ENCODE assay signal across 25 mouse cellular contexts in genomic region chr7:133434027-133434820, GRCm38 (mm10).
DNase-seq lines count a peak whose midpoint lies in the region; ATAC-seq and TF ChIP-seq lines count a peak whose summit lies in the region.
"Had no signal": no experiment of that assay in that cellular context is flagged by ENCODE, and none has a peak within 500 bp of the region (broad histone marks: within the 10 kb centered on the region; RNA-seq: fewer than 3 reads in every experiment).

No protein-coding gene starts in this region.

- 32% methylated on average over 17 of the region's 17 CpGs for WGBS in lung, embryonic 14.5 days

- no peaks in the 10 kb centered on the region for H3K9me3 ChIP-seq in lung, embryonic 14.5 days (ENCODE audit: low read depth, low read length)
- peaks cover 16% of the 10 kb centered on the region for H3K9me3 ChIP-seq in megakaryocyte, embryonic 14.5 days
- H3K9me3 ChIP-seq: embryonic facial prominence, embryonic 15.5 days; heart, embryonic 12.5 days; liver, embryonic 13.5 days; midbrain, embryonic 13.5 days had no signal

- H3K4me3 ChIP-seq in lung, embryonic 14.5 days (ENCODE audit: low read depth, low read length): no peak overlapping the region
- peak overlapping the region; percentile 12 for H3K4me3 ChIP-seq in megakaryocyte, embryonic 14.5 days (replicated peaks)
- H3K4me3 ChIP-seq: embryonic facial prominence, embryonic 15.5 days; heart, embryonic 12.5 days; liver, embryonic 13.5 days; midbrain, embryonic 13.5 days; neural tube, embryonic 12.5 days had no signal

- peak; percentile 56 for DNase-seq in heart, adult 11 months
- no peak for DNase-seq in heart, adult 9 months (ENCODE audit: low spot score in 2 of 2)
- DNase-seq in lung, embryonic 14.5 days: peak; percentile 83
- DNase-seq in lung, postnatal 36 days: no peak
- DNase-seq in 416B (ENCODE audit: low read depth): peak; percentile 21
- no peak for DNase-seq in cerebellum, postnatal 4 days (ENCODE audit: low spot score in 2 of 2)
- DNase-seq: adrenal gland, postnatal 25 days; cerebellum, adult 8-10 months; cerebellum, postnatal 36 days; heart, postnatal 10 days; kidney, adult 11 months; kidney, postnatal 36 days; layer of hippocampus, postnatal 36 days; liver, embryonic 13.5 days; right cerebral cortex, postnatal 25 days; spleen, adult 18-20 months; thymus, adult 18-20 months; thymus, postnatal 36 days had no signal

- H3K27me3 ChIP-seq in lung, embryonic 14.5 days (ENCODE audit: insufficient read depth, low read length): no peaks in the 10 kb centered on the region
- no peaks in the 10 kb centered on the region for H3K27me3 ChIP-seq in megakaryocyte, embryonic 14.5 days (replicated peaks)
- H3K27me3 ChIP-seq: embryonic facial prominence, embryonic 15.5 days; heart, embryonic 12.5 days; liver, embryonic 13.5 days; neural tube, embryonic 12.5 days had no signal

- 0 out of 2 replicates have a peak overlapping the region, but pooled peaks have one; percentile 10 for H3K4me2 ChIP-seq in lung, embryonic 14.5 days
- H3K4me2 ChIP-seq: embryonic facial prominence, embryonic 15.5 days; heart, embryonic 12.5 days; liver, embryonic 13.5 days; midbrain, embryonic 13.5 days; neural tube, embryonic 12.5 days had no signal

- peaks cover 7% of the 10 kb centered on the region for H3K4me1 ChIP-seq in lung, embryonic 14.5 days (ENCODE audit: insufficient read depth)
- H3K4me1 ChIP-seq in megakaryocyte, embryonic 14.5 days: peaks cover 6% of the 10 kb centered on the region; the same call in 1 of the 2 replicates
- H3K4me1 ChIP-seq: heart, embryonic 12.5 days; liver, embryonic 13.5 days had no signal

- peak; percentile 51 for ATAC-seq in lung, embryonic 14.5 days (ENCODE audit: insufficient read depth)
- ATAC-seq: forebrain, embryonic 14.5 days; hindbrain, postnatal 0 days; midbrain, embryonic 13.5 days had no signal

- no peak overlapping the region for H3K9ac ChIP-seq in lung, embryonic 14.5 days
- H3K9ac ChIP-seq: embryonic facial prominence, embryonic 15.5 days; heart, embryonic 12.5 days; liver, embryonic 13.5 days; midbrain, embryonic 13.5 days; neural tube, embryonic 12.5 days had no signal

- H3K27ac ChIP-seq in lung, embryonic 14.5 days (ENCODE audit: low read depth): peak overlapping the region; percentile 74
- H3K27ac ChIP-seq: embryonic facial prominence, embryonic 15.5 days; hindbrain, postnatal 0 days; liver, embryonic 13.5 days; midbrain, embryonic 13.5 days; neural tube, embryonic 12.5 days had no signal

- H3K36me3 ChIP-seq in lung, embryonic 14.5 days (ENCODE audit: insufficient read depth): no peaks in the 10 kb centered on the region
- H3K36me3 ChIP-seq in megakaryocyte, embryonic 14.5 days (replicated peaks; ENCODE audit: low read length): no peaks in the 10 kb centered on the region
- H3K36me3 ChIP-seq: embryonic facial prominence, embryonic 15.5 days; heart, embryonic 12.5 days; liver, embryonic 13.5 days; midbrain, embryonic 13.5 days; neural tube, embryonic 12.5 days had no signal

- no peak for TF ChIP-seq CTCF in lung, embryonic 14.5 days (IDR thresholded peaks at IDR 0.05; ENCODE audit: low read depth)

Comparison
In these comparisons a context has a peak if more than half of its experiments do, and no peak if none do; other contexts are left out.
1. DNase-seq: peak in heart, adult 11 months (single experiment), lung, embryonic 14.5 days (single experiment) and 416B (single experiment); none in heart, adult 9 months (0 of 2), lung, postnatal 36 days (single experiment) and cerebellum, postnatal 4 days (0 of 2).